ENCODE assay signal across 7 mouse cellular contexts in genomic region chr11:102027361-102028017, GRCm38 (mm10). TPM values are rescaled to one million over a fixed set of nuclear protein-coding genes. Genes with fewer than 3 reads are reported as not detected.
A peak's percentile ranks its signal among the peaks of the same experiment; 100 is the strongest.
DNase-seq lines count a peak whose midpoint lies in the region; ATAC-seq and TF ChIP-seq lines count a peak whose summit lies in the region.

No protein-coding gene starts in this region.

- no peaks in the 10 kb centered on the region for H3K36me3 ChIP-seq in megakaryocyte, embryonic 14.5 days (replicated peaks; ENCODE audit: low read length)
- no peaks in the 10 kb centered on the region for H3K36me3 ChIP-seq in embryonic facial prominence, embryonic 12.5 days
- peaks cover 4% of the 10 kb centered on the region; the same call in 1 of the 2 replicates for H3K36me3 ChIP-seq in limb, embryonic 14.5 days (ENCODE audit: control insufficient read depth, insufficient read depth, low read length)
- H3K36me3 ChIP-seq in stomach, embryonic 15.5 days: no peaks in the 10 kb centered on the region

- peak overlapping the region; percentile 61; the same call in 1 of the 2 replicates for H3K9ac ChIP-seq in embryonic facial prominence, embryonic 12.5 days
- H3K9ac ChIP-seq in limb, embryonic 14.5 days (ENCODE audit: low read depth, low read length, severe bottlenecking): peak overlapping the region; percentile 68; the same call in 1 of the 2 replicates
- H3K9ac ChIP-seq in stomach, embryonic 15.5 days: no peak overlapping the region

- no peak for ATAC-seq in megakaryocyte, adult 5-6 weeks (ENCODE audit: poor library complexity, severe bottlenecking)
- no peak; the same call in 1 of the 2 replicates for ATAC-seq in embryonic facial prominence, embryonic 12.5 days (ENCODE audit: insufficient number of reproducible peaks, insufficient read depth, low FRiP score, low TSS enrichment)
- no peak for ATAC-seq in limb, embryonic 14.5 days (ENCODE audit: low FRiP score, low read depth)
- no peak for ATAC-seq in stomach, embryonic 15.5 days (ENCODE audit: insufficient read depth, low FRiP score, low read depth)

- H3K9me3 ChIP-seq in megakaryocyte, embryonic 14.5 days: no peaks in the 10 kb centered on the region
- H3K9me3 ChIP-seq in embryonic facial prominence, embryonic 12.5 days: no peaks in the 10 kb centered on the region
- no peaks in the 10 kb centered on the region for H3K9me3 ChIP-seq in limb, embryonic 14.5 days (ENCODE audit: control insufficient read depth, low read length)
- no peaks in the 10 kb centered on the region for H3K9me3 ChIP-seq in stomach, embryonic 15.5 days

- no peak for DNase-seq in limb, embryonic 14.5 days (ENCODE audit: low spot score)
- DNase-seq in thymus, postnatal 10 days (ENCODE audit: low spot score in 2 of 2): no peak
- DNase-seq in ovary, postnatal 10 days (ENCODE audit: low spot score): no peak

- WGBS in embryonic facial prominence, embryonic 12.5 days: 7% methylated on average over 12 of the region's 12 CpGs
- WGBS in limb, embryonic 14.5 days: 5% methylated on average over 12 of the region's 12 CpGs
- 10% methylated on average over 12 of the region's 12 CpGs for WGBS in stomach, embryonic 15.5 days

- H3K27ac ChIP-seq in embryonic facial prominence, embryonic 12.5 days: peak overlapping the region; percentile 79; the same call in 1 of the 2 replicates
- H3K27ac ChIP-seq in limb, embryonic 14.5 days (replicated peaks; ENCODE audit: low read depth, low read length): 0 out of 2 replicates have a peak overlapping the region, but pooled peaks have one; percentile 43
- H3K27ac ChIP-seq in stomach, embryonic 15.5 days: peak overlapping the region; percentile 81

- H3K27me3 ChIP-seq in megakaryocyte, embryonic 14.5 days (replicated peaks): peaks cover 77% of the 10 kb centered on the region
- H3K27me3 ChIP-seq in embryonic facial prominence, embryonic 12.5 days: peaks cover 9% of the 10 kb centered on the region; the same call in 1 of the 2 replicates
- H3K27me3 ChIP-seq in limb, embryonic 14.5 days (ENCODE audit: control insufficient read depth, insufficient read depth, low read length): no peaks in the 10 kb centered on the region
- no peaks in the 10 kb centered on the region for H3K27me3 ChIP-seq in stomach, embryonic 15.5 days (replicated peaks)

- TF ChIP-seq POLR2A in limb, embryonic 14.5 days (IDR thresholded peaks at IDR 0.05; ENCODE audit: borderline replicate concordance, extremely low read depth, insufficient read depth, insufficient read length): no peak

- peak overlapping the region; percentile 92 for H3K4me2 ChIP-seq in embryonic facial prominence, embryonic 12.5 days (replicated peaks)
- peak overlapping the region; percentile 88 for H3K4me2 ChIP-seq in limb, embryonic 14.5 days (replicated peaks; ENCODE audit: low read depth, low read length, severe bottlenecking)
- H3K4me2 ChIP-seq in stomach, embryonic 15.5 days: peak overlapping the region; percentile 93

- peaks cover 26% of the 10 kb centered on the region for H3K4me1 ChIP-seq in megakaryocyte, embryonic 14.5 days
- H3K4me1 ChIP-seq in embryonic facial prominence, embryonic 12.5 days: peaks cover 16% of the 10 kb centered on the region; the same call in 1 of the 2 replicates
- peaks cover 10% of the 10 kb centered on the region for H3K4me1 ChIP-seq in limb, embryonic 14.5 days (ENCODE audit: control insufficient read depth, insufficient read depth, low read length)
- peaks cover 17% of the 10 kb centered on the region for H3K4me1 ChIP-seq in stomach, embryonic 15.5 days

- peak overlapping the region; percentile 91 for H3K4me3 ChIP-seq in megakaryocyte, embryonic 14.5 days (replicated peaks)
- H3K4me3 ChIP-seq in embryonic facial prominence, embryonic 12.5 days: peak overlapping the region; percentile 71
- peak overlapping the region; percentile 68 for H3K4me3 ChIP-seq in limb, embryonic 14.5 days (replicated peaks; ENCODE audit: low read length)
- peak overlapping the region; percentile 68 for H3K4me3 ChIP-seq in stomach, embryonic 15.5 days (replicated peaks)

RNA-seq across cellular contexts. Expression of gene Mpp3, which starts 0.8 kb away (rescaled TPM):
- polyA plus RNA-seq in megakaryocyte, embryonic 14.5 days (2012; ENCODE audit: insufficient read depth, low replicate concordance): not detected in 2 replicates
- not detected in 2 replicates for total RNA-seq in megakaryocyte, adult 5-6 weeks (2015)
- not detected in 2 replicates for total RNA-seq in megakaryocyte, adult 5-6 weeks (2017)
- polyA plus RNA-seq in embryonic facial prominence, embryonic 12.5 days (2016; fragmentation: Nextera tagmentation; extraction: Ambion mirVana): 11.1 and 11.4 TPM in 2 replicates
- 15.7 and 17.8 TPM in 2 replicates for polyA plus RNA-seq in limb, embryonic 14.5 days (2012; rRNA removed)
- polyA plus RNA-seq in limb, embryonic 14.5 days (2014; fragmentation: Nextera tagmentation; extraction: Ambion mirVana): 4.9 and 5.2 TPM in 2 replicates
- polyA plus RNA-seq in stomach, embryonic 15.5 days (2015; fragmentation: Nextera tagmentation; extraction: Ambion mirVana): 7.2 and 9.0 TPM in 2 replicates

RNA-seq across cellular contexts. Expression of gene Cd300lg, which starts 13.8 kb away (rescaled TPM):
- not detected in 2 replicates for polyA plus RNA-seq in megakaryocyte, embryonic 14.5 days (2012; ENCODE audit: insufficient read depth, low replicate concordance)
- total RNA-seq in megakaryocyte, adult 5-6 weeks (2015): 56.1 and 63.1 TPM in 2 replicates
- 37.9 and 40.4 TPM in 2 replicates for total RNA-seq in megakaryocyte, adult 5-6 weeks (2017)
- polyA plus RNA-seq in embryonic facial prominence, embryonic 12.5 days (2016; fragmentation: Nextera tagmentation; extraction: Ambion mirVana): 0.43 and 0.55 TPM in 2 replicates
- 1.0 and 2.1 TPM in 2 replicates for polyA plus RNA-seq in limb, embryonic 14.5 days (2012; rRNA removed)
- 0.81 and 0.87 TPM in 2 replicates for polyA plus RNA-seq in limb, embryonic 14.5 days (2014; fragmentation: Nextera tagmentation; extraction: Ambion mirVana)
- 2.0 and 2.2 TPM in 2 replicates for polyA plus RNA-seq in stomach, embryonic 15.5 days (2015; fragmentation: Nextera tagmentation; extraction: Ambion mirVana)

RNA-seq across cellular contexts. Expression of gene Dusp3, which starts 40.7 kb away (rescaled TPM):
- polyA plus RNA-seq in megakaryocyte, embryonic 14.5 days (2012; ENCODE audit: insufficient read depth, low replicate concordance): 47.3 and 165 TPM in 2 replicates
- total RNA-seq in megakaryocyte, adult 5-6 weeks (2015): 24.9 and 30.3 TPM in 2 replicates
- total RNA-seq in megakaryocyte, adult 5-6 weeks (2017): 21.9 and 25.2 TPM in 2 replicates
- 12.3 and 12.5 TPM in 2 replicates for polyA plus RNA-seq in embryonic facial prominence, embryonic 12.5 days (2016; fragmentation: Nextera tagmentation; extraction: Ambion mirVana)
- 20.1 and 21.1 TPM in 2 replicates for polyA plus RNA-seq in limb, embryonic 14.5 days (2012; rRNA removed)
- 23.4 and 23.6 TPM in 2 replicates for polyA plus RNA-seq in limb, embryonic 14.5 days (2014; fragmentation: Nextera tagmentation; extraction: Ambion mirVana)
- polyA plus RNA-seq in stomach, embryonic 15.5 days (2015; fragmentation: Nextera tagmentation; extraction: Ambion mirVana): 22.5 and 25.0 TPM in 2 replicates

RNA-seq across cellular contexts. Expression of gene Cfap97d1, which starts 43.4 kb away (rescaled TPM):
- not detected in 2 replicates for polyA plus RNA-seq in megakaryocyte, embryonic 14.5 days (2012; ENCODE audit: insufficient read depth, low replicate concordance)
- total RNA-seq in megakaryocyte, adult 5-6 weeks (2015): not detected in 2 replicates
- not detected in 2 replicates for total RNA-seq in megakaryocyte, adult 5-6 weeks (2017)
- not detected in 2 replicates for polyA plus RNA-seq in embryonic facial prominence, embryonic 12.5 days (2016; fragmentation: Nextera tagmentation; extraction: Ambion mirVana)
- polyA plus RNA-seq in limb, embryonic 14.5 days (2012; rRNA removed): not detected in 2 replicates
- polyA plus RNA-seq in limb, embryonic 14.5 days (2014; fragmentation: Nextera tagmentation; extraction: Ambion mirVana): not detected in 2 replicates
- not detected in 2 replicates for polyA plus RNA-seq in stomach, embryonic 15.5 days (2015; fragmentation: Nextera tagmentation; extraction: Ambion mirVana)
